Mouse (Mus musculus) cerebellum, adult 2 months (tissue): ENCODE data around the gene Vangl1.

ENCODE experiments used
- CTCF ChIP-seq: fragments of 200-500 bp; IDR thresholded peaks from 2 replicates; pipeline ENCODE4 v1.5.1; 2011; ENCODE audit warnings: low read depth, mild to moderate bottlenecking, control low read depth, low read length, moderate library complexity, borderline replicate concordance; ENCODE audit not compliant: insufficient read depth
- POLR2A ChIP-seq: fragments of 200-500 bp; IDR thresholded peaks from 2 replicates; pipeline ENCODE4 v1.6.1; 2011; ENCODE audit warnings: low read length, control low read depth, borderline replicate concordance; ENCODE audit not compliant: insufficient read depth

DNA sequence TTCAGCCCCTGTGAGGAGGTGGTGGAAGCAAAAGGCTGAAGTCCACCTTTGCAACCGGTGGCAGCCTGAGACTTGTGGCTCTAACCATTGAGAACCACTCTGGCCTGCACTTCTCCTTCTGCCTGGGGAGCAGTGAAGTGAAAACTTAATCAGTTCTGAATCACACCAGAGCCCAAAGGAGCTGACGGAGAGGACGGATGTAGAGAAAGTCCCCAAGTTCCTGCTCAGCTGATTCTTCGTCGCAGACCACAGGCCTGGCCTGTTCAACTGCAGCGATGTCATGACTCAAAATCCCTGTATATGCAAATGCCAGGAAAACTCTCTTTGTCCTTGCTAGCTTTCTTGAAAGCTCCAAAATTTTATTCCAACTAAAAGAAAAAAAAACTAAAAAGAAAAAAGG lies 80.8 kb downstream of the Vangl1 start:
- TF ChIP-seq CTCF: no peak
- no peak for TF ChIP-seq POLR2A
